Comparison of ENCODE assay signal across 1 mouse cellular context in the genomic region with DNA sequence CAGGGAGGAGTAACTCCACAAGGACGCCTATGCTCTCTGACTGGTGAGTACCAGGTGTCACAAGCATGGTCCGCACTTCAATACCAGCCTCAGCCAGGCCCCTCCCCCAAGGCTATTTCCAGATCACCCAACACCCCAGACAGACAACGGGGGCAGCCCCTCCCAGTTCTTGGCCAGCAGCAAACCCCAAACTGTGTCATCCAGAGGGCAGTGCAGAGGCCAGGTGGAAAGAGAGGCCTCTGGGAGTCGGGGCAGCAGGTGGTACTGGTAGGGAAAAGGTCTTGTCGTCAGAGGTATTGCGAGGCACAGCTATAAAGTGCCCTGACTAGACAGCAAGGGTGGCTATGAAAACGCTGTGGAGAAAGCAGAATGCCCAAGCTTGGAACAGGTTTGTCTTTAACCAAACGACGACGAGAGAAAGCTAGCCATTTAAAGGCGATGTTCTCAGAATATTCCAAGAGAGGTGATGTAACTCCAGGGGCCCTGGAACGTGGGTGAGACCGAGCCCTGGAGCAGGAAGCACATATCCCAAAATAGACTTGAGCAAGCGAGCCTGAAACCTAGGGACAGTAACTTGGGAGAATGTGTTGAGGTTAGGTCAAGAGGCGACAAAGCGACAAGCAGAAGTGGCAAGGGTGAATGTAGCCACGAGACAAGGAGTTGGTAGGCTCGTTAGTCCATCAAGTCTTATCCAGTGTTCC.
TF ChIP-seq lines count a peak whose summit lies in the region.

No protein-coding gene starts in this region.

TF ChIP-seq in CH12.LX, 34 proteins besides CTCF, POLR2A, EP300 and RAD21 (continued from another document):
- TF ChIP-seq HCFC1 (IDR thresholded peaks at IDR 0.05; ENCODE audit: low read depth, low read length) (peak; percentile 31; the same call in 1 of the 2 replicates), USF1 (IDR thresholded peaks at IDR 0.05; ENCODE audit: low read depth, low read length) (no peak), ZC3H11A (IDR thresholded peaks at IDR 0.05; ENCODE audit: low read depth, low read length) (no peak), TCF12 (IDR thresholded peaks at IDR 0.05; ENCODE audit: low read depth, low read length) (peak; percentile 97), MEF2A (IDR thresholded peaks at IDR 0.05; ENCODE audit: borderline replicate concordance, low read depth, low read length) (peak; percentile 98), MAFK (IDR thresholded peaks at IDR 0.05; ENCODE audit: insufficient replicate concordance, low read length) (no peak), USF2 (conservative IDR thresholded peaks at IDR 0.05; ENCODE audit: low read depth, low read length) (no peak), MAX (IDR thresholded peaks at IDR 0.05; ENCODE audit: low read length) (peak; percentile 66), NRF1 (IDR thresholded peaks at IDR 0.05; ENCODE audit: low read depth, low read length) (no peak), ELF1 (IDR thresholded peaks at IDR 0.05; ENCODE audit: low read depth, low read length) (peak; percentile 32), ETS1 (conservative IDR thresholded peaks at IDR 0.05; ENCODE audit: low read depth, low read length) (peak; percentile 83), CHD1 (IDR thresholded peaks at IDR 0.05; ENCODE audit: low read depth, low read length) (no peak), PAX5 (IDR thresholded peaks at IDR 0.05; ENCODE audit: low read length) (no peak), SMC3 (IDR thresholded peaks at IDR 0.05; ENCODE audit: low read depth, low read length) (peak; percentile 34), SIN3A (IDR thresholded peaks at IDR 0.05; ENCODE audit: low read length) (peak; percentile 88; the same call in 1 of the 2 replicates), MXI1 (IDR thresholded peaks at IDR 0.05; ENCODE audit: low read depth, low read length) (peak; percentile 61), POLR2AphosphoS2 (IDR thresholded peaks at IDR 0.05; ENCODE audit: low read depth, low read length) (no peak), E2F4 (IDR thresholded peaks at IDR 0.05; ENCODE audit: insufficient replicate concordance, low read depth, low read length) (no peak), NELFE (IDR thresholded peaks at IDR 0.05; ENCODE audit: low read depth, low read length) (peak; percentile 27; the same call in 1 of the 2 replicates), MAZ (IDR thresholded peaks at IDR 0.05; ENCODE audit: low read depth, low read length) (peak; percentile 92; the same call in 1 of the 2 replicates)
